Mouse (Mus musculus): ENCODE data around the gene Decr2. TPM values are rescaled to one million over a fixed set of nuclear protein-coding genes. Genes with fewer than 3 reads are reported as not detected.
"Not testable (repeated sequence)": the region's sequence is repeated elsewhere in the genome, so short reads cannot be mapped to it uniquely, and the experiment has no call there.

The Decr2 gene
- polyA plus RNA-seq, 1 experiment from 2014 or later = 16.5 TPM

DNA sequence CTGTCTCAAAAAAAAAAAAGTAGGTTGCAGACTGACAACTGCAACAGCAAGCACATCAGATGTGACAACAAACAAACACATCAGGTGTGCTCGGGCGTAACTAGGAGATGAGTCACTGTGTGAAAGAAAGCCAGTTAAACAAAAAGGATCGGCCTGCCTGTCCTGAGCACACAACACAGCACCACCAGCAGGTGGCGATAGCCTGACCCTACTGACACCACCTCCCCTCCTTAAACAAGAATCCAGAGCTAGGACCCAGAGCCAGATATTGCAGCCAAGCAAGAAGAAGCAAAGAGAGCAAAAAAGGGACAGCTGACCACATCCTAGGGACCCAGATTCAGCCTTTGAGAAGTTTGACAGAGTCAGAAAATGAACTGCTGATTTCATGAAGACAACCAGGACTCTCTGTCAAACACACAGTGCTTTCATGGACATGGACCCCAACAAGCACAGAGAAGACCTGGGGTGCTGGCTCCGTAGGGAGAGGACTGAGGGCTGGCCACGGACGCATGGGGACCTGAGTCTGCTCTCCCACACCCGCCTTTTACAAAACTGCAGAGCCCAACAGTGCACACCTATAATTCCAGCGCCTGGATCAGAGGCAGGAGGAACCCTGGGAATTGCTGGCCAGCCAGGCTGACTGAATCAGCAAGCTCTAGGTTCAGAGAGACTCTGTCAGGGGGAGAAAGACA lies 48.9 kb downstream of the Decr2 start:
- Histone ChIP-seq H3K27ac (ENCODE audit: low read depth, low read length) (no peak overlapping the region), H3K4me3 (ENCODE audit: low read depth, low read length) (no peak overlapping the region), H3K9me3 (ENCODE audit: control insufficient read depth, low read length) (no peaks in the 10 kb centered on the region), H3K36me3 (ENCODE audit: control insufficient read depth, insufficient read depth, low read length) (no peaks in the 10 kb centered on the region), H3K4me1 (ENCODE audit: control insufficient read depth, insufficient read depth, low read length) (no peaks in the 10 kb centered on the region), H3K4me2 (ENCODE audit: low read depth) (no peak overlapping the region), H3K27me3 (ENCODE audit: control insufficient read depth, insufficient read depth, low read length) (no peaks in the 10 kb centered on the region), H3K9ac (ENCODE audit: low read length) (no peak overlapping the region)
- ATAC-seq (ENCODE audit: insufficient read depth, low FRiP score, low TSS enrichment) (no peak), DNase-seq (ENCODE audit: low spot score) (peak; percentile 60)
- WGBS = 45% methylated on average over 9 of the region's 9 CpGs

DNA sequence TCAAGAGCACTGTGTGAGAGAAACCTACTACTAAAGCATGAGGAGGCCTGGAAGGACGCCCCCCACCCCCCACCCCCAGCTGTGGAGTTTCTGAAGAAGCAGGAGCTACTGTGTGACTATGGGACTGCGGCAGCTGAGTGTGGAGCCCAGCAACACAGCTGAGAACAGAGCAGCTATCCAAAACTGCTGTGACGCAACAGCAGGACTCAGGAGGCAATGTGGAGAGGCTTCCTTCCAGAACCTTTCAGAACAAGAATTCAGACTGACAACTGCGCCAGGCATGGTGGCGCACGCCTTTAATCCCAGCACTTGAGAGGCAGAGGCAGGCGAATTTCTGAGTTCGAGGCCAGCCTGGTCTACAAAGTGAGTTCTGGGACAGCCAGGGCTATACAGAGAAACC lies 49.4 kb downstream of the Decr2 start:
- not testable (repeated sequence) for DNase-seq (ENCODE audit: low spot score); H3K27me3 ChIP-seq (ENCODE audit: control insufficient read depth, insufficient read depth, low read length); H3K4me1 ChIP-seq (ENCODE audit: control insufficient read depth, insufficient read depth, low read length); H3K36me3 ChIP-seq (ENCODE audit: control insufficient read depth, insufficient read depth, low read length); H3K4me3 ChIP-seq (ENCODE audit: low read depth, low read length); H3K4me2 ChIP-seq (ENCODE audit: low read depth); ATAC-seq (ENCODE audit: insufficient read depth, low FRiP score, low TSS enrichment); H3K9me3 ChIP-seq (ENCODE audit: control insufficient read depth, low read length); H3K9ac ChIP-seq (ENCODE audit: low read length); H3K27ac ChIP-seq (ENCODE audit: low read depth, low read length)
- WGBS = 90% methylated on average over 8 of the region's 8 CpGs

DNA sequence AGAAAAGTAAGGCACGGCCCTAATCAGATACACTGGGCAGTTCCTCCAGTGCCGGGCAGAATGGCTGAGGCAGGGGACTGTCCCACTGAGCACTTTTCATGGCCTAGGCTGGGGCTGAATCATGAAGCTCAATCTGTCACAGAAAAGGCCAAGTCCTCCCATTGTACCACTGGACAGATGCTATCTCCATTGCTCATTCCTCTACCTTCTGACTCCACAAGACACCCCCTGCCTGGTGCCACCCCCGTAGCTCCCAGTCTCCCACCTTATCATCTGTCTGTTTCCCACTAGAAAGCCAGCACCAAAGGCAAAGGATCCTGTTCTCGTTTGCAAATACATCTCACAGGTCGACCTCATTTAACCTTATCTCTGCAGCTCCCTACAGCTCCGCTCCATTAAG lies 58.1 kb downstream of the Decr2 start:
- H3K4me1 ChIP-seq (ENCODE audit: control insufficient read depth, insufficient read depth, low read length) = no peaks in the 10 kb centered on the region
- no peak overlapping the region for H3K9ac ChIP-seq (ENCODE audit: low read length)
- ATAC-seq (ENCODE audit: insufficient read depth, low FRiP score, low TSS enrichment) (no peak), DNase-seq (ENCODE audit: low spot score) (no peak)
- H3K27me3 ChIP-seq (ENCODE audit: control insufficient read depth, insufficient read depth, low read length) = no peaks in the 10 kb centered on the region
- H3K4me3 ChIP-seq (ENCODE audit: low read depth, low read length) = no peak overlapping the region
- H3K27ac ChIP-seq (ENCODE audit: low read depth, low read length) = no peak overlapping the region
- no peak overlapping the region for H3K4me2 ChIP-seq (ENCODE audit: low read depth)
- WGBS = 87% methylated on average over 6 of the region's 6 CpGs
- H3K9me3 ChIP-seq (ENCODE audit: control insufficient read depth, low read length) = no peaks in the 10 kb centered on the region
- H3K36me3 ChIP-seq (ENCODE audit: control insufficient read depth, insufficient read depth, low read length) = no peaks in the 10 kb centered on the region; the same call in 1 of the 2 replicates

DNA sequence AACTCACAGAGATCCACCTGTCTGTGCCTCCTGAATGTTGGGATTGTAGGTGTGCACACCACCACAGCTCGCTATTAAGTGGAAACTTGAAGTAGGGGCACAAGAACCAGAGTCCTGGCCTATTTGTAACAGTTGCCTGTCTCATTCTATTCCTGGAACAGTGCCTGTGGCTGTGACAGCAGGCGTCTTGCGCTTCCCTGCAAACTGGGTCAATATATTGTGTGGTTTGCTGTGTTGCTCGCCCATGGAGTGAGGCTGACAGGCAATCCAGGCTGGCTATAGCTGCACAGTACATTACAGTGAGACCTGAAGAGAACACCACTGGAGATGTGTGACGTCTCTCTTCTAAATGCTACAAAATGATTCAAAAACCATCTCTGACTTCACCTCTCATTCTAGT lies 58.6 kb downstream of the Decr2 start:
- ATAC-seq (ENCODE audit: insufficient read depth, low FRiP score, low TSS enrichment) = no peak
- 96% methylated on average over 5 of the region's 5 CpGs for WGBS
- no peaks in the 10 kb centered on the region; the same call in 1 of the 2 replicates for H3K36me3 ChIP-seq (ENCODE audit: control insufficient read depth, insufficient read depth, low read length)

More for the DNA sequence above, 58.6 kb downstream of the Decr2 start:
- Histone ChIP-seq H3K9me3 (ENCODE audit: control insufficient read depth, low read length) (no peaks in the 10 kb centered on the region), H3K9ac (ENCODE audit: low read length) (no peak overlapping the region), H3K4me2 (ENCODE audit: low read depth) (no peak overlapping the region), H3K27ac (ENCODE audit: low read depth, low read length) (no peak overlapping the region), H3K4me1 (ENCODE audit: control insufficient read depth, insufficient read depth, low read length) (no peaks in the 10 kb centered on the region), H3K27me3 (ENCODE audit: control insufficient read depth, insufficient read depth, low read length) (no peaks in the 10 kb centered on the region), H3K4me3 (ENCODE audit: low read depth, low read length) (no peak overlapping the region)
- DNase-seq (ENCODE audit: low spot score) = no peak

Other genes starting within 250 kb of the Decr2 start
- gene Gm20683, start 248.6 kb downstream of the Decr2 start, polyA plus RNA-seq (2014; fragmentation: Nextera tagmentation; extraction: Ambion mirVana) = 1.2 and 2.9 TPM in 2 replicates
- gene Rhot2, start 245.5 kb downstream of the Decr2 start, polyA plus RNA-seq (2014; fragmentation: Nextera tagmentation; extraction: Ambion mirVana) = 8.6 and 10.5 TPM in 2 replicates
- 17.8 and 20.3 TPM in 2 replicates for gene Wdr90, start 228.8 kb downstream of the Decr2 start, polyA plus RNA-seq (2014; fragmentation: Nextera tagmentation; extraction: Ambion mirVana)
- 8.2 and 8.7 TPM in 2 replicates for gene Mcrip2, start 221.6 kb downstream of the Decr2 start, polyA plus RNA-seq (2014; fragmentation: Nextera tagmentation; extraction: Ambion mirVana)
- gene Mettl26, start 215.3 kb downstream of the Decr2 start, polyA plus RNA-seq (2014; fragmentation: Nextera tagmentation; extraction: Ambion mirVana) = 57.8 and 58.8 TPM in 2 replicates
- gene Wfikkn1, start 209.5 kb downstream of the Decr2 start, polyA plus RNA-seq (2014; fragmentation: Nextera tagmentation; extraction: Ambion mirVana) = 1.2 and 1.7 TPM in 2 replicates
- 23.6 and 25.9 TPM in 2 replicates for gene Rab40c, start 170.6 kb downstream of the Decr2 start, polyA plus RNA-seq (2014; fragmentation: Nextera tagmentation; extraction: Ambion mirVana)
- gene Pigq, start 145.4 kb downstream of the Decr2 start, polyA plus RNA-seq (2014; fragmentation: Nextera tagmentation; extraction: Ambion mirVana) = 51.6 and 60.9 TPM in 2 replicates
- 0.11 and 0.38 TPM in 2 replicates for gene Nhlrc4, start 145.4 kb downstream of the Decr2 start, polyA plus RNA-seq (2014; fragmentation: Nextera tagmentation; extraction: Ambion mirVana)
- gene A930017K11Rik, start 137.8 kb downstream of the Decr2 start, polyA plus RNA-seq (2014; fragmentation: Nextera tagmentation; extraction: Ambion mirVana) = not detected in 2 replicates
- 21.0 and 23.3 TPM in 2 replicates for gene Capn15, start 104.5 kb downstream of the Decr2 start, polyA plus RNA-seq (2014; fragmentation: Nextera tagmentation; extraction: Ambion mirVana)
- gene Rab11fip3, start 20.8 kb downstream of the Decr2 start, polyA plus RNA-seq (2014; fragmentation: Nextera tagmentation; extraction: Ambion mirVana) = 24.4 and 24.8 TPM in 2 replicates
- 66.9 and 68.2 TPM in 2 replicates for gene Nme4, start 5.3 kb upstream of the Decr2 start, polyA plus RNA-seq (2014; fragmentation: Nextera tagmentation; extraction: Ambion mirVana)
- gene Tmem8, start 23.0 kb upstream of the Decr2 start, polyA plus RNA-seq (2014; fragmentation: Nextera tagmentation; extraction: Ambion mirVana) = 1.1 and 1.3 TPM in 2 replicates
- 240 and 252 TPM in 2 replicates for gene Mrpl28, start 33.2 kb upstream of the Decr2 start, polyA plus RNA-seq (2014; fragmentation: Nextera tagmentation; extraction: Ambion mirVana)
- 19.3 and 20.9 TPM in 2 replicates for gene Axin1, start 48.4 kb upstream of the Decr2 start, polyA plus RNA-seq (2014; fragmentation: Nextera tagmentation; extraction: Ambion mirVana)
- 0.27 and 1.0 TPM in 2 replicates for gene Pdia2, start 108.8 kb upstream of the Decr2 start, polyA plus RNA-seq (2014; fragmentation: Nextera tagmentation; extraction: Ambion mirVana)
- gene Rgs11, start 112.6 kb upstream of the Decr2 start, polyA plus RNA-seq (2014; fragmentation: Nextera tagmentation; extraction: Ambion mirVana) = 0.53 and 0.77 TPM in 2 replicates
- 14.5 and 16.2 TPM in 2 replicates for gene Arhgdig, start 117.4 kb upstream of the Decr2 start, polyA plus RNA-seq (2014; fragmentation: Nextera tagmentation; extraction: Ambion mirVana)
- gene Fam234a, start 153.9 kb upstream of the Decr2 start, polyA plus RNA-seq (2014; fragmentation: Nextera tagmentation; extraction: Ambion mirVana) = 22.2 and 22.7 TPM in 2 replicates
- 125 and 128 TPM in 2 replicates for gene Luc7l, start 162.6 kb upstream of the Decr2 start, polyA plus RNA-seq (2014; fragmentation: Nextera tagmentation; extraction: Ambion mirVana)

Measured in neural tube, embryonic 11.5 days (tissue).